Mouse (Mus musculus) heart, adult 2 months (tissue): ENCODE data around the gene Hist1h1e.

Experiments
- CTCF ChIP-seq: fragments of 200-600 bp; IDR thresholded peaks from 2 replicates; pipeline ENCODE4 v1.8.1; 2022; ENCODE audit warnings: antibody characterized with exemption, mild to moderate bottlenecking, moderate library complexity
- EP300 ChIP-seq: fragments of 200-500 bp; IDR thresholded peaks from 2 replicates; pipeline ENCODE4 v1.6.1; 2011; ENCODE audit warnings: low read depth, low read length, control low read depth; ENCODE audit not compliant: insufficient read depth

DNA sequence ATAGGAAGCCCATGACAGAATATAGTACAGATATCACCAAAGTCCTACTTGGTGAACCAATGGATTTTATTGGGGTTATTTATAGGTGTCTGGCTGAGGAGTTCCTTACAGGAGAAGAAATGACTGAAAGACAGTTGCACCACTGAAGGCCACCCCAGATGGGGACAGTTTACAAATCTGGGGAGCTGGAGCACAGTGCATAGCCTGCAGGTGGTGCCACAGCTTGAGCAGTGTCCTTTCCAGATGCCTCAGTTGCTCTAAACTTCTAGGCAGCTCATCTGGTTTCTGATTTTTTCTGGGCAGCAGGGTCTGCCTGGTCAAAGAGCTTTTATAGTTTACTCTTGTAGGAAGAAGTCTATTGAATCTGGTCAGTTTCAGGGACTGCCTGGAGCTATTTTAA is 12.5 kb downstream of the Hist1h1e start:
- no peak for TF ChIP-seq CTCF
- TF ChIP-seq EP300, result no peak
